ENCODE assay signal across 35 mouse cellular contexts in the genomic region with DNA sequence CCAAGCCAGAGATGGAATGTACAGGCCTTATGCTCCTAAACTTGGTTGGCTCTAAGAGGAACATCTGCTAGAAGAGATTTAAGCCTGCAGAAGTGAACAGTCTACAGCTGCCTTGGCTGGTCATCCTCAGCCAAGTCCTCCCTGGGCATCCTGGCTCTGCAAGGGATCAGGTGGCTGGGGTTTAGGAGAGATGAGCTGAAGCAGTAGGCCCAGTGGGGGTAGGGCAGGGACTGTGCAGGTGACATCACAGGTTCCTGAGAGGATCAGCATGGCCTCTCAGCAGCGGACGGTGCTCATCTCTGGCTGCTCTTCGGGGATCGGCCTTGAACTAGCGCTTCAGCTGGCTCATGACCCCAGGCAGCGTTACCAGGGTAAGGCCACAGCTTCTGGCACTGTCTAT. TPM values are rescaled to one million over a fixed set of nuclear protein-coding genes. Genes with fewer than 3 reads are reported as not detected.
A peak's percentile ranks its signal among the peaks of the same experiment; 100 is the strongest.
DNase-seq lines count a peak whose midpoint lies in the region; ATAC-seq lines count a peak whose summit lies in the region.
"Had no signal": no experiment of that assay in that cellular context is flagged by ENCODE, and none has a peak within 500 bp of the region (broad histone marks: within the 10 kb centered on the region; RNA-seq: fewer than 3 reads in every experiment).

A gene (plus strand): TSS at position 268 of the 400 bp plus-strand sequence.

- H3K4me2 ChIP-seq in midbrain, embryonic 11.5 days = no peak within 1 kb of the TSS
- H3K4me2 ChIP-seq: embryonic facial prominence, embryonic 13.5 days; forebrain, embryonic 13.5 days; heart, embryonic 12.5 days; heart, embryonic 15.5 days; hindbrain, embryonic 14.5 days had no signal

- H3K4me1 ChIP-seq in midbrain, embryonic 11.5 days (ENCODE audit: control insufficient read depth, insufficient read depth, low read length) = peaks cover 8% of the 10 kb centered on the region
- peaks cover 16% of the 10 kb centered on the region for H3K4me1 ChIP-seq in midbrain, embryonic 10.5 days

- WGBS in midbrain, embryonic 11.5 days = 84% methylated on average over 6 of the region's 6 CpGs
- 82% methylated on average over 6 of the region's 6 CpGs for WGBS in midbrain, embryonic 10.5 days

- peak; percentile 37 for DNase-seq in adrenal gland, adult 2 months
- DNase-seq in adrenal gland, postnatal 25 days = no peak
- DNase-seq in midbrain, embryonic 11.5 days (ENCODE audit: low spot score, missing footprints) = peak; percentile 10
- DNase-seq in midbrain, embryonic 10.5 days (ENCODE audit: low spot score) = no peak
- DNase-seq in retina, postnatal 1 day = peak; percentile 24
- DNase-seq in heart, postnatal 36 days = no peak
- DNase-seq: adrenal gland, adult 8-10 months; B cell, adult 2 months; cerebellum, adult 11 months; cerebellum, adult 8-10 months; cerebellum, postnatal 10 days; cerebellum, postnatal 36 days; embryo, embryonic 11 days; gastrocnemius, postnatal 25 days; heart, adult 18-20 months; heart, postnatal 10 days; heart, postnatal 4 days had no signal

- no peak for ATAC-seq in midbrain, embryonic 11.5 days (ENCODE audit: low FRiP score)
- ATAC-seq: forebrain, embryonic 13.5 days; forebrain, embryonic 16.5 days; hindbrain, postnatal 0 days; inflammation-experienced regulatory T-cells, adult 6 months; intestine, embryonic 16.5 days; Patski had no signal

- intact Hi-C loops in heart, postnatal 36 days (cut with DNase I) = no loop called here

- no peak within 1 kb of the TSS for H3K27ac ChIP-seq in midbrain, embryonic 11.5 days (ENCODE audit: low read depth, low read length)
- H3K27ac ChIP-seq in midbrain, embryonic 10.5 days (replicated peaks) = no peak within 1 kb of the TSS
- H3K27ac ChIP-seq: embryonic facial prominence, embryonic 10.5 days; embryonic facial prominence, embryonic 13.5 days; forebrain, embryonic 10.5 days; forebrain, embryonic 13.5 days; heart, embryonic 15.5 days; hindbrain, embryonic 14.5 days; hindbrain, postnatal 0 days had no signal

- no peaks in the 10 kb centered on the region for H3K9me3 ChIP-seq in midbrain, embryonic 11.5 days (ENCODE audit: control insufficient read depth, low read length)
- H3K9me3 ChIP-seq in midbrain, embryonic 10.5 days (replicated peaks) = no peaks in the 10 kb centered on the region; the same call in 1 of the 2 replicates
- H3K9me3 ChIP-seq: embryonic facial prominence, embryonic 10.5 days; embryonic facial prominence, embryonic 13.5 days; forebrain, embryonic 10.5 days; forebrain, embryonic 13.5 days; G1E; heart, embryonic 12.5 days; heart, embryonic 15.5 days had no signal

- no peaks in the 10 kb centered on the region for H3K36me3 ChIP-seq in midbrain, embryonic 11.5 days (ENCODE audit: control insufficient read depth, insufficient read depth, low read length)
- H3K36me3 ChIP-seq in midbrain, embryonic 10.5 days = no peaks in the 10 kb centered on the region
- H3K36me3 ChIP-seq: embryonic facial prominence, embryonic 10.5 days; embryonic facial prominence, embryonic 13.5 days; forebrain, embryonic 10.5 days; G1E; heart, embryonic 12.5 days; heart, embryonic 15.5 days had no signal

- H3K9ac ChIP-seq in midbrain, embryonic 11.5 days (ENCODE audit: low read length) = no peak within 1 kb of the TSS
- H3K9ac ChIP-seq: embryonic facial prominence, embryonic 13.5 days; forebrain, embryonic 13.5 days; heart, embryonic 12.5 days; heart, embryonic 15.5 days; hindbrain, embryonic 14.5 days had no signal

- H3K4me3 ChIP-seq in midbrain, embryonic 11.5 days (ENCODE audit: low read depth, low read length) = no peak within 1 kb of the TSS
- no peak within 1 kb of the TSS for H3K4me3 ChIP-seq in midbrain, embryonic 10.5 days
- H3K4me3 ChIP-seq: embryonic facial prominence, embryonic 10.5 days; embryonic facial prominence, embryonic 13.5 days; forebrain, embryonic 10.5 days; forebrain, embryonic 13.5 days; heart, embryonic 12.5 days; heart, embryonic 15.5 days had no signal

- no peaks in the 10 kb centered on the region for H3K27me3 ChIP-seq in midbrain, embryonic 11.5 days (ENCODE audit: control insufficient read depth, insufficient read depth, low read length)
- peaks cover 9% of the 10 kb centered on the region; the same call in 1 of the 2 replicates for H3K27me3 ChIP-seq in midbrain, embryonic 10.5 days (ENCODE audit: low read depth, poor library complexity, severe bottlenecking)

RNA-seq across cellular contexts. Expression of the gene that starts here (rescaled TPM):
- total RNA-seq in adrenal gland, adult 2 months (2021) = not detected
- polyA plus RNA-seq in adrenal gland, adult 2 months (2012; rRNA removed) = not detected in 2 replicates
- total RNA-seq in adrenal gland, postnatal 25 days (2021) = not detected in 2 replicates
- not detected in 2 replicates for polyA plus RNA-seq in midbrain, embryonic 11.5 days (2014; fragmentation: Nextera tagmentation; extraction: Ambion mirVana)
- polyA plus RNA-seq in midbrain, embryonic 10.5 days (2016; fragmentation: Nextera tagmentation; extraction: Ambion mirVana) = not detected in 2 replicates
- total RNA-seq in heart, postnatal 36 days (2021) = not detected
- total RNA-seq: adrenal gland, adult 8-10 months; adrenal gland, postnatal 4 days; CH12.LX; G1E; heart, adult 18-20 months; heart, postnatal 10 days; heart, postnatal 4 days; hindbrain, postnatal 0 days had no signal
- polyA plus RNA-seq: cortical plate, adult 2 months; embryonic facial prominence, embryonic 10.5 days; embryonic facial prominence, embryonic 13.5 days; forebrain, embryonic 10.5 days; forebrain, embryonic 13.5 days; forebrain, embryonic 16.5 days; G1E; gonadal fat pad, adult 2 months; heart, embryonic 12.5 days; heart, embryonic 15.5 days; hindbrain, embryonic 11.5 days; hindbrain, embryonic 14.5 days; hindbrain, postnatal 0 days; inflammation-experienced regulatory T-cells, adult 6 months; intestine, embryonic 16.5 days; Patski had no signal

Comparison
In these comparisons a context has a peak if more than half of its experiments do, and no peak if none do; other contexts are left out.
1. Peak in DNase-seq in adrenal gland, adult 2 months; RNA of the gene not detected or under 1 TPM.
2. Peak in DNase-seq in midbrain, embryonic 11.5 days; RNA of the gene not detected or under 1 TPM.